7 mouse cellular contexts compared by ENCODE assay signal in the genomic region with DNA sequence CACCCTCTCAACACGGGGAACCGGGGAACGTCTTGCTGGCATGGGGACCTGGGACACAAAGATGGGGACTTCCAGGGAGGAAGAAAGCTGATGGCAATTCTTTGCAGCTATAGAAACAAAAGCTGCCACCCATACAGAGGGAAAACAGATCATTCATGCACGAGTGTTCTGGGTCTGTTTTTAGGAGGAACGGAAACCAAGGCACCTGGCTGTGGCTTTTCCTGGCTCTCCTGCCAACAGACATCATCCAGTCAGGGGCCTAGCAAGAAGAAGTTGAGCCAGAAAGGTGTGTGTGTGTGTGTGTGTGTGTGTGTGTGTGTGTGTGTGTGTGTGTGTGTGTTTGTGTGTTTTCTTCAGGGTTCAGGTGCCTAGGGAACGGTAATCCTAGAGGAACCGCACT. TPM values are rescaled to one million over a fixed set of nuclear protein-coding genes. Genes with fewer than 3 reads are reported as not detected.
DNase-seq lines count a peak whose midpoint lies in the region; ATAC-seq and TF ChIP-seq lines count a peak whose summit lies in the region.

A gene (plus strand): TSS at position 315 of the 400 bp plus-strand sequence.

- peak within 1 kb of the TSS; percentile 17; the same call in 1 of the 2 replicates for H3K4me3 ChIP-seq in liver, embryonic 11.5 days (ENCODE audit: low read depth, low read length)
- no peak within 1 kb of the TSS for H3K4me3 ChIP-seq in liver, postnatal 0 days (ENCODE audit: low read depth, low read length)
- peak within 1 kb of the TSS; percentile 56 for H3K4me3 ChIP-seq in forebrain, embryonic 10.5 days
- peak within 1 kb of the TSS; percentile 37 for H3K4me3 ChIP-seq in hindbrain, postnatal 0 days (ENCODE audit: low read length)
- H3K4me3 ChIP-seq in neural tube, embryonic 15.5 days (replicated peaks): peak within 1 kb of the TSS; percentile 45

- no peak for TF ChIP-seq CTCF in liver, postnatal 0 days (IDR thresholded peaks at IDR 0.05; ENCODE audit: low read depth)
- TF ChIP-seq CTCF in hindbrain, postnatal 0 days (IDR thresholded peaks at IDR 0.05; ENCODE audit: low read depth): no peak

- intact Hi-C loops in gastrocnemius, postnatal 14 days (cut with DNase I; ENCODE audit: low total_unique reads): no loop called here

- WGBS in liver, embryonic 11.5 days: 26% methylated on average over 7 of the region's 7 CpGs
- WGBS in liver, postnatal 0 days (ENCODE audit: insufficient replicate concordance): 29% methylated on average over 7 of the region's 7 CpGs
- 24% methylated on average over 7 of the region's 7 CpGs for WGBS in forebrain, embryonic 10.5 days
- WGBS in hindbrain, postnatal 0 days: 11% methylated on average over 7 of the region's 7 CpGs
- WGBS in neural tube, embryonic 15.5 days: 23% methylated on average over 7 of the region's 7 CpGs

- no peaks in the 10 kb centered on the region for H3K36me3 ChIP-seq in liver, embryonic 11.5 days (ENCODE audit: control insufficient read depth, insufficient read depth, low read length)
- H3K36me3 ChIP-seq in liver, postnatal 0 days (replicated peaks; ENCODE audit: insufficient read depth, low read length): no peaks in the 10 kb centered on the region
- no peaks in the 10 kb centered on the region for H3K36me3 ChIP-seq in forebrain, embryonic 10.5 days (replicated peaks)
- H3K36me3 ChIP-seq in hindbrain, postnatal 0 days (ENCODE audit: insufficient read depth, low read length): no peaks in the 10 kb centered on the region
- no peaks in the 10 kb centered on the region for H3K36me3 ChIP-seq in neural tube, embryonic 15.5 days

- peak within 1 kb of the TSS; percentile 52 for H3K4me2 ChIP-seq in liver, embryonic 11.5 days
- H3K4me2 ChIP-seq in liver, postnatal 0 days (ENCODE audit: low read depth, low read length): no peak within 1 kb of the TSS
- H3K4me2 ChIP-seq in hindbrain, postnatal 0 days (ENCODE audit: low read depth, low read length): peak within 1 kb of the TSS; percentile 76
- peak within 1 kb of the TSS; percentile 80 for H3K4me2 ChIP-seq in neural tube, embryonic 15.5 days

- DNase-seq in liver, embryonic 11.5 days (ENCODE audit: low spot score): no peak
- DNase-seq in liver, postnatal 0 days: no peak
- DNase-seq in forebrain, embryonic 10.5 days (ENCODE audit: extremely low spot score, low spot score): no peak
- no peak for DNase-seq in hindbrain, postnatal 0 days (ENCODE audit: low spot score)
- no peak for DNase-seq in spleen, postnatal 4 days (ENCODE audit: low spot score in 2 of 2)
- DNase-seq in gastrocnemius, postnatal 14 days: no peak

- ATAC-seq in liver, embryonic 11.5 days (replicated peaks; ENCODE audit: low FRiP score): no peak
- no peak for ATAC-seq in liver, postnatal 0 days
- peak; percentile 48 for ATAC-seq in hindbrain, postnatal 0 days
- ATAC-seq in neural tube, embryonic 15.5 days (ENCODE audit: low FRiP score): no peak

- H3K9me3 ChIP-seq in liver, embryonic 11.5 days (ENCODE audit: control insufficient read depth, low read length): no peaks in the 10 kb centered on the region
- H3K9me3 ChIP-seq in liver, postnatal 0 days (ENCODE audit: low read length): no peaks in the 10 kb centered on the region
- H3K9me3 ChIP-seq in forebrain, embryonic 10.5 days: no peaks in the 10 kb centered on the region
- no peaks in the 10 kb centered on the region for H3K9me3 ChIP-seq in hindbrain, postnatal 0 days (ENCODE audit: low read length)
- no peaks in the 10 kb centered on the region for H3K9me3 ChIP-seq in neural tube, embryonic 15.5 days (replicated peaks)

- TF ChIP-seq EP300 in liver, postnatal 0 days (IDR thresholded peaks at IDR 0.05; ENCODE audit: low read depth): no peak

- peaks cover 31% of the 10 kb centered on the region for H3K27me3 ChIP-seq in liver, embryonic 11.5 days (replicated peaks; ENCODE audit: control insufficient read depth, insufficient read depth, low read length)
- H3K27me3 ChIP-seq in liver, postnatal 0 days (ENCODE audit: insufficient read depth, low read length): peaks cover 22% of the 10 kb centered on the region
- H3K27me3 ChIP-seq in forebrain, embryonic 10.5 days (ENCODE audit: poor library complexity, severe bottlenecking): peaks cover 37% of the 10 kb centered on the region
- H3K27me3 ChIP-seq in hindbrain, postnatal 0 days (ENCODE audit: insufficient read depth, low read length): no peaks in the 10 kb centered on the region
- no peaks in the 10 kb centered on the region for H3K27me3 ChIP-seq in neural tube, embryonic 15.5 days (replicated peaks)

- H3K9ac ChIP-seq in liver, embryonic 11.5 days (ENCODE audit: low read depth, low read length): no peak within 1 kb of the TSS
- H3K9ac ChIP-seq in liver, postnatal 0 days (replicated peaks): no peak within 1 kb of the TSS
- H3K9ac ChIP-seq in hindbrain, postnatal 0 days (replicated peaks; ENCODE audit: low read length): peak within 1 kb of the TSS; percentile 56
- peak within 1 kb of the TSS; percentile 63 for H3K9ac ChIP-seq in neural tube, embryonic 15.5 days (replicated peaks)

- H3K4me1 ChIP-seq in liver, embryonic 11.5 days (replicated peaks; ENCODE audit: control insufficient read depth, insufficient read depth, low read length): no peaks in the 10 kb centered on the region
- H3K4me1 ChIP-seq in liver, postnatal 0 days (ENCODE audit: insufficient read depth): no peaks in the 10 kb centered on the region
- H3K4me1 ChIP-seq in forebrain, embryonic 10.5 days: peaks cover 14% of the 10 kb centered on the region
- H3K4me1 ChIP-seq in hindbrain, postnatal 0 days (ENCODE audit: insufficient read depth, low read length): peaks cover 13% of the 10 kb centered on the region; the same call in 1 of the 2 replicates
- peaks cover 26% of the 10 kb centered on the region for H3K4me1 ChIP-seq in neural tube, embryonic 15.5 days

- no peak within 1 kb of the TSS for H3K27ac ChIP-seq in liver, embryonic 11.5 days (ENCODE audit: low read depth, low read length)
- H3K27ac ChIP-seq in liver, postnatal 0 days (ENCODE audit: low read depth): no peak within 1 kb of the TSS
- peak within 1 kb of the TSS; percentile 67 for H3K27ac ChIP-seq in forebrain, embryonic 10.5 days
- peak within 1 kb of the TSS; percentile 87 for H3K27ac ChIP-seq in hindbrain, postnatal 0 days
- H3K27ac ChIP-seq in neural tube, embryonic 15.5 days (replicated peaks): peak within 1 kb of the TSS; percentile 86

RNA-seq across cellular contexts. Expression of the gene that starts here (rescaled TPM):
- polyA plus RNA-seq in liver, embryonic 11.5 days (2014; fragmentation: Nextera tagmentation; extraction: Ambion mirVana): not detected in 2 replicates
- not detected in 2 replicates for polyA plus RNA-seq in liver, postnatal 0 days (2015; fragmentation: Nextera tagmentation; extraction: Ambion mirVana)
- 0.14 and 0.15 TPM in 2 replicates for polyA plus RNA-seq in forebrain, embryonic 10.5 days (2016; fragmentation: Nextera tagmentation; extraction: Ambion mirVana)
- total RNA-seq in hindbrain, postnatal 0 days (2014; rRNA removed): 2.0 and 2.7 TPM in 2 replicates
- 2.5 and 3.1 TPM in 2 replicates for polyA plus RNA-seq in hindbrain, postnatal 0 days (2015; fragmentation: Nextera tagmentation; extraction: Ambion mirVana)
- polyA plus RNA-seq in neural tube, embryonic 15.5 days (2015; fragmentation: Nextera tagmentation; extraction: Ambion mirVana): 1.9 and 2.6 TPM in 2 replicates
- total RNA-seq in gastrocnemius, postnatal 14 days (2021): under 1 TPM; 0.04 TPM

Comparison
In these comparisons a context has a peak if more than half of its experiments do, and no peak if none do; other contexts are left out.
1. H3K27ac ChIP-seq: peak in forebrain, embryonic 10.5 days (single experiment), hindbrain, postnatal 0 days (single experiment) and neural tube, embryonic 15.5 days (single experiment); none in liver, embryonic 11.5 days (single experiment) and liver, postnatal 0 days (single experiment).
2. H3K9ac ChIP-seq: peak in hindbrain, postnatal 0 days (single experiment) and neural tube, embryonic 15.5 days (single experiment); none in liver, embryonic 11.5 days (single experiment) and liver, postnatal 0 days (single experiment).